Mouse (Mus musculus) megakaryocyte, embryonic 14.5 days (primary cell): ENCODE measurements around the gene Olfr131. TPM values are rescaled to one million over a fixed set of nuclear protein-coding genes. Genes with fewer than 3 reads are reported as not detected.
"Not testable (repeated sequence)": the region's sequence is repeated elsewhere in the genome, so short reads cannot be mapped to it uniquely, and the experiment has no call there.

Source experiments
- H3K27me3 ChIP-seq: replicated peaks from 2 replicates; pipeline ENCODE3; 2012; ENCODE audit warnings: inconsistent platforms
- H3K36me3 ChIP-seq: replicated peaks from 2 replicates; pipeline ENCODE3; 2012; ENCODE audit warnings: low read length, inconsistent platforms, mixed read lengths
- H3K4me1 ChIP-seq: 2 replicates; pipeline ENCODE4 v1.6.1; 2012; ENCODE audit warnings: inconsistent platforms
- H3K4me3 ChIP-seq: replicated peaks from 2 replicates; pipeline ENCODE3; 2012; ENCODE audit warnings: moderate library complexity, mild to moderate bottlenecking, inconsistent platforms
- H3K9me3 ChIP-seq: 2 replicates; pipeline ENCODE4 v1.6.1; 2012; ENCODE audit warnings: inconsistent platforms
- FLI1 ChIP-seq: IDR thresholded peaks from 2 replicates; pipeline ENCODE4 v1.6.1; 2012; ENCODE audit warnings: low read length, inconsistent platforms, mixed read lengths
- GATA1 ChIP-seq: IDR thresholded peaks from 3 replicates; pipeline ENCODE4 v1.6.1; 2012; ENCODE audit warnings: mixed read lengths, low read length, inconsistent platforms, borderline replicate concordance
- polyA plus RNA-seq: library from polyadenylated mRNA; stranded (reverse); fragments of >175 nt; gene quantifications from 2 replicates; pipeline ENCODE4 v1.2.3, GENCODE M21; 2012; ENCODE audit warnings: low replicate concordance; ENCODE audit not compliant: insufficient read depth

Gene Olfr131
- not detected in 2 replicates for polyA plus RNA-seq

- H3K9me3 ChIP-seq, result no peaks in the 10 kb centered on the region
- no peak within 1 kb of the TSS for H3K4me3 ChIP-seq
- TF ChIP-seq GATA1 (no peak), FLI1 (no peak)
- H3K27me3 ChIP-seq, result no peaks in the 10 kb centered on the region
- no peaks in the 10 kb centered on the region for H3K36me3 ChIP-seq
- no peaks in the 10 kb centered on the region for H3K4me1 ChIP-seq
Measured at GRCm38 (mm10) chr17:38088593-38088992, at the start of gene Olfr131. Gene Olfr131 (minus strand): TSS chr17:38088693.

GRCm38 (mm10) chr17:38134426-38134825 is 45.9 kb upstream of the Olfr131 start, which contains the start of gene Olfr132:
Gene Olfr132 (minus strand): TSS chr17:38134526.
- no peak for TF ChIP-seq FLI1
- TF ChIP-seq GATA1, result no peak
- Histone ChIP-seq H3K9me3 (0 out of 2 replicates have a peak, but pooled peaks cover 8% of the 10 kb centered on the region), H3K36me3 (no peaks in the 10 kb centered on the region), H3K4me1 (no peaks in the 10 kb centered on the region), H3K4me3 (no peak within 1 kb of the TSS), H3K27me3 (no peaks in the 10 kb centered on the region)

- H3K4me1 ChIP-seq, H3K4me3 ChIP-seq, H3K27me3 ChIP-seq, H3K36me3 ChIP-seq: not testable (repeated sequence)
- H3K9me3 ChIP-seq, result peaks cover 18% of the 10 kb centered on the region
Measured at GRCm38 (mm10) chr17:38125371-38125770, 36.9 kb upstream of the Olfr131 start.

DNA sequence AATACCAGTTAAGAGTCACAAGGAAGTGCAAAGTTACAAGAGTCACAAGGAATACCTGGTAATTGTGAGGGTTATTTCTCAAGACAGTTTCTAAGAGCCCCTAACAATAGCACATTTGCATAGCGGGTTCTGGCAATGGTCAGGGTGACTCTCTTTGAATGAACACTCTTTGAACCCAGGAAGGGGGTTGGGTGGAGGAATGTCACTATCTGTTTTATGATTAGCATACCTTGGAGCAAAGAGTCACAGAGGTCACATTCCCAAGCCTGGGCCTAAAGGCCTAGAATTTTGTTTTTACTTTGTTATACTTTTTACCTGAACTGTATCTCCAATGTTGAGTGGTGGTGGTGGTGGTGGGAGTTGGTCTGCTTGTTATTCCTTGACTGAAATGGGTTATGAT is 35.7 kb upstream of the Olfr131 start:
- H3K4me1 ChIP-seq, H3K4me3 ChIP-seq, H3K36me3 ChIP-seq, H3K27me3 ChIP-seq: not testable (repeated sequence)
- peaks cover 18% of the 10 kb centered on the region for H3K9me3 ChIP-seq

GRCm38 (mm10) chr17:38082364-38082763 is 6.1 kb downstream of the Olfr131 start:
- H3K4me3 ChIP-seq, result no peak overlapping the region
- TF ChIP-seq GATA1, result no peak
- TF ChIP-seq FLI1, result no peak
- H3K27me3 ChIP-seq, result no peaks in the 10 kb centered on the region
- H3K36me3 ChIP-seq, result no peaks in the 10 kb centered on the region
- H3K9me3 ChIP-seq, result peaks cover 10% of the 10 kb centered on the region
- no peaks in the 10 kb centered on the region for H3K4me1 ChIP-seq

- Histone ChIP-seq H3K4me3 (no peak within 1 kb of the TSS), H3K9me3 (no peaks in the 10 kb centered on the region), H3K27me3 (no peaks in the 10 kb centered on the region), H3K4me1 (no peaks in the 10 kb centered on the region), H3K36me3 (no peaks in the 10 kb centered on the region)
- no peak for TF ChIP-seq GATA1
Measured at GRCm38 (mm10) chr17:38063621-38064020, 24.9 kb downstream of the Olfr131 start, which contains the start of gene Olfr130. Gene Olfr130 (plus strand): TSS chr17:38063921.

DNA sequence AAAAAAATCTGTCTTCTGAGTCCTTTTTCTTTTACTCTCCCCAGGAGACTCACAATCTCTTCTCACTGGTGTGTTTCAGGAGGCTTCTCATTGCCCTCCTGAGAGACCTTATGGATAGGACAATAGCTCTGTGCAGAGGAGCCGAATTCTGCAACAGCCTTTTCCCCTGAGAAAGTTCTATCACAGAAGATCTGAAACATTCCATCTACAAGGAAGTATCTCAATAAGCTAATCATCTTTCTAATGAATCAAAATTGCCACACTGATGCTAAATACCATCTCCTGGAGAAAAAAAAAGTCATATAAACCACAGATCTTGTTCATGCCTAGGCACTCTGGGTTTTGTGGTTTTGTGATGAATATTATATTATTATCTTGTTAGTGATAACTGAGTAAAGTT is 28.5 kb downstream of the Olfr131 start, which contains the start of gene Olfr129:
Gene Olfr129, minus strand, starts transcription at position 101 of the 400 bp plus-strand sequence.
- Histone ChIP-seq H3K36me3 (no peaks in the 10 kb centered on the region), H3K27me3 (no peaks in the 10 kb centered on the region), H3K9me3 (peaks cover 2% of the 10 kb centered on the region; the same call in 1 of the 2 replicates), H3K4me3 (no peak within 1 kb of the TSS), H3K4me1 (no peaks in the 10 kb centered on the region)
- no peak for TF ChIP-seq FLI1
- TF ChIP-seq GATA1, result no peak

Other genes with a start within 250 kb of the Olfr131 start
- gene Olfr126, start 241.2 kb downstream of the Olfr131 start, polyA plus RNA-seq, result not detected in 2 replicates
- not detected in 2 replicates for gene Olfr127, start 188.3 kb downstream of the Olfr131 start, polyA plus RNA-seq
- not detected in 2 replicates for gene Olfr128, start 168.1 kb downstream of the Olfr131 start, polyA plus RNA-seq
- not detected in 2 replicates for gene Olfr761, start 135.6 kb downstream of the Olfr131 start, polyA plus RNA-seq
- not detected in 2 replicates for gene Olfr129, start 28.6 kb downstream of the Olfr131 start, polyA plus RNA-seq
- gene Olfr130, start 24.8 kb downstream of the Olfr131 start, polyA plus RNA-seq, result not detected in 2 replicates
- gene Olfr132, start 45.8 kb upstream of the Olfr131 start, polyA plus RNA-seq, result not detected in 2 replicates
- not detected in 2 replicates for gene Olfr133, start 56.6 kb upstream of the Olfr131 start, polyA plus RNA-seq
- gene Olfr134, start 82.7 kb upstream of the Olfr131 start, polyA plus RNA-seq, result not detected in 2 replicates
- gene Olfr135, start 115.6 kb upstream of the Olfr131 start, polyA plus RNA-seq, result not detected in 2 replicates
- not detected in 2 replicates for gene Olfr138, start 172.3 kb upstream of the Olfr131 start, polyA plus RNA-seq
- gene Olfr137, start 218.9 kb upstream of the Olfr131 start, polyA plus RNA-seq, result not detected in 2 replicates
- gene Olfr136, start 241.1 kb upstream of the Olfr131 start, polyA plus RNA-seq, result 2.0 TPM in 1 of 2 replicates, not detected in the other